Mouse (Mus musculus) cerebellum, postnatal 25 days (tissue): ENCODE data around the gene Isx.

ENCODE experiments used
- DNase-seq, 2 experiments: peaks; one replicate each; pipeline ENCODE4 v3.0.0; 2021; ENCODE audit warnings: mixed read lengths in 2 of 2

The Isx gene

DNA sequence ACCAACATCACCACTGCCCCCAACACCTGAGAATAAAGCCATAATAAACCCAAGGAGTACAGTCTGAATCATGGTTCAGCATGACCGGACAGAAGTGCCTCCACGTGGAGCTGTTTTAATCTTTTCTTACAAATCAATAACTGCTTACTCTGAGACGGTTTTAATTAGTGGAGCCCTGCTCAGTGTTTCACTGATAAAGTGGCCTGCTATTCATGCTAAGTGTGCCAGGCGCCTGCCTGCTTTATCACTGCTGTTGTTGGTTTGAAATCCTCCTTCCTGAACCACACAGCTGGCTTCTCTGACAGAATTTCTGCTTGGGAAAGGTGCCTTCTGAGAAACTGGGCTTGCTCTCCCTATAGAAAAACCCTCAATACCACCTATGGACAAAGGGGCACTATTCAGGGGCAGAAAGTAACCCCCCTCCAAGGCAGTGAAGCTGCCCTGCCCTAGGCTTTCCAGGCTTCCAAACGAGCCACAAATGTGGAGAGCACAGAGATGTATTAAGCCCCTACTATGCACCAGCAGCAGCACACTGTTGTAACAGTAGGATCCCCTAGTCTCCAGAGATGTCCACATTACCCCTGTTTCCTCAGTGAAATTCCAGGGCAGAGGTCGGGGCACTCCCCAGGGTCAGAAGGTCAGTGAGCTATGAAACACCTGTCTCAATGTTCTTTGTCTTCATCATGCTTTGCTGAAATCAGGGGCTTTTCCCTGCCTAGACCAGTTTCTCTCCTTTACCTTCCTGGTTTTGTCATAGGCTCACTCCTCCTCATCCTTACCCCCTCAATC is 30.3 kb downstream of the Isx start:
- no peak for DNase-seq

GRCm38 (mm10) chr8:74906333-74906732 is 33.4 kb downstream of the Isx start:
- DNase-seq: no peak

GRCm38 (mm10) chr8:74910708-74911107 is 37.7 kb downstream of the Isx start:
- no peak for DNase-seq

GRCm38 (mm10) chr8:74920691-74921421 is 47.9 kb downstream of the Isx start:
- no peak for DNase-seq

GRCm38 (mm10) chr8:74921882-74922518 is 49.0 kb downstream of the Isx start:
- peak in 1 of 2 experiments; percentile 15 for DNase-seq

DNA sequence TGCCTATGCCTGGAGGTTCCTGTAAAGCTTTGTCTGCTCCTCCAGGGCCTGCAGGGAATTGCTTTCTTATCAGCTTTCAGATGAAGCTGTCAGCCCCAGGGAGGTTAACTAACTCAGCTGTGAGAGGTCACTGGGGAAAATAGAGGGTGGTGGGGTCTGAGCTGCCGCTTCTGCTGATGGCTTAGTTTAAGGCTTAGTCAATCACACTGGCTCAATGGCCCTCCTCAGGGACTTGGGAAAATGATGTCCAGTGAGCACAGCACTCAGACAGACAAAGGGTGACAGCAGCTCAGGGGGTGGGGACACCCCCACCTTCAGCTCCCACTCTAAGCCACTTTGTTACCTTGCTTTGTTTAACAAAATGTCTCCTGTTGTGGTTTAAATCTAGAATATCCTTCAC is 55.0 kb downstream of the Isx start:
- DNase-seq: no peak

DNA sequence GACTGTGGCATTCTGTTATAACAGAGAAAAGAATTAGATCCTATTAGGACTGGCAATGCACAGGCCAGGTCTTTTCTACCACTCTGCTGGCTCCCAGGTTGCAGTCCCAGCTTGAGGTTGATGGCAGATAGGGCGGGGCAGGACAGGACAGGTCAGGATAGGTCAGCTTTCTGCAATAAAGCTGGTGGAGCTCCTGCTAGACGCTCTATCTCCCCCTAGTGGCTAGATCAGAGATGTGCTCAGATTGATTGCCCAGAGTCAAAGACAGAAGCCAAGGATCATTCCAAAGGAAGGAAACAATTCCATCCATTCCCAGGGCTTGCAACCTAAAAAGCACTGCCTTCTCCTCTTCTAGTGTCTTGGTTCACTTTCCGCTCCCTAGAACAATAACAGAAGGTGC is 57.8 kb downstream of the Isx start:
- peak; percentile 21 to 46 for DNase-seq

DNA sequence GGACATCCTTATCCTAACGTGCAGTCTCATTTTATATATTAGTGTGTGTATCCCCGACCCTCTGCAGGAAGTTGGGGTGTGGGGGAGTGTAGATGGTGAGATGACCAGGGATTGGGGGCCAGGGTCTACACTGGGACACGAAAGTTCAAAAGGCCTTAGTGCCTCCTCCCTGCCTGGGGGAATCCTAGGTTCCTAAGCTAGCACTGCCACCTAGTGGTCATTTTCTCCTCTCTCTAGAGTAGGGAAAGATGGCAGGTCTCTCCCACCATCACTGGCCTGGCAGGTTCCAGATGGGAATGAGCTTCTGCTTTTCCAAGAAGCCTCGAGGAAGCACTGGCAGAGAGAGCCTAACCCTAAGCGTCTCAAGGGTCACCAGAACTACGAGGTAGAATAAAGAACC is 62.3 kb downstream of the Isx start:
- DNase-seq: peak; percentile 38 to 73

- DNase-seq: no peak
Measured at GRCm38 (mm10) chr8:74936656-74937055, 63.7 kb downstream of the Isx start.

DNA sequence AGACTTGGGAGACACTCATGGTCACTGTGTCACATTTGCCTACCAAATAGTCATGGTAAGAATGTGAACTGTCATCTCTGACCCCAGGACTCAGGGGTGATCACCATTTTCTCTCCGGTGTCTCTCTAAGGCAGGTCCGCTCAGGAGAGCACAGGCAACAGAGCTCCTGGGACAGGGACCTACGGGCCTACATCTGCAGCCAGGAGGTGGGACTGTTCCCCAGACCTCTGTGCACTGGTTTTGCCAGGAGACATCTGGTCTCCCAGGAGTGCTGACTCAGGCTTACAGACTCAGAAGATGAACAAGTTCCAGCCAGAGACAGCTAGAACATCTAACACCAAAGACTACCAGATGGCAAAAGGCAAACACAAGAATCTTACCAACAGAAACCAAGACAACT is 69.1 kb downstream of the Isx start:
- DNase-seq: no peak
